Mouse (Mus musculus): Measurements from ENCODE around the gene Zgpat. TPM values are rescaled to one million over a fixed set of nuclear protein-coding genes. Genes with fewer than 3 reads are reported as not detected.

Gene Zgpat
- polyA plus RNA-seq, 2 experiments, result 37.3 to 57.4 TPM

DNA sequence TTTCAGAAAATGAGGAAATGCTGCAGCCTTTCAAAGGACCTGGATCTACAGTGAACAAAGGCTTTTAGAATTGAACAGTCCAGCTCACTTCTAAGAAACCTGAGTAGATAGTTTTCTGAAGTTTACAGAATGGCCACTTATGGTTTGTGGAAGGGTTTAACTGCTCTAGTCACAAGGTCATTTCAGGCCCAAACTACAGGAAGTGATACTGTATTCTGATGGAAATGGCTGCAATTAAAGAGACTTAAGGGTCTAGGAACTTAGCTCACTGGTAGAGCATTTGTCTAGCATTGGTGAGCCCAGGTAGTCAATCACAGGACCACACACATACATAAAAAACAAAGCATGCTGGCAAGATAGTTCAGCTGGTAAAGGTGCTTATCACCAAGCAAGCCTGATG, 32.2 kb upstream of the Zgpat start:
- Histone ChIP-seq H3K36me3 (ENCODE audit: control insufficient read depth, insufficient read depth, low read length) (peaks cover 69% of the 10 kb centered on the region), H3K4me2 (replicated peaks; ENCODE audit: low read depth, low read length, severe bottlenecking) (no peak overlapping the region), H3K27ac (replicated peaks; ENCODE audit: low read depth, low read length) (no peak overlapping the region), H3K9ac (ENCODE audit: low read depth, low read length, severe bottlenecking) (no peak overlapping the region), H3K4me1 (ENCODE audit: control insufficient read depth, insufficient read depth, low read length) (no peaks in the 10 kb centered on the region), H3K4me3 (replicated peaks; ENCODE audit: low read length) (no peak overlapping the region), H3K27me3 (ENCODE audit: control insufficient read depth, insufficient read depth, low read length) (no peaks in the 10 kb centered on the region), H3K9me3 (ENCODE audit: control insufficient read depth, low read length) (no peaks in the 10 kb centered on the region)
- ATAC-seq (ENCODE audit: low FRiP score, low read depth) (no peak), DNase-seq (ENCODE audit: low spot score) (no peak)
- no peak for TF ChIP-seq POLR2A (IDR thresholded peaks at IDR 0.05; ENCODE audit: borderline replicate concordance, extremely low read depth, insufficient read depth, insufficient read length)

DNA sequence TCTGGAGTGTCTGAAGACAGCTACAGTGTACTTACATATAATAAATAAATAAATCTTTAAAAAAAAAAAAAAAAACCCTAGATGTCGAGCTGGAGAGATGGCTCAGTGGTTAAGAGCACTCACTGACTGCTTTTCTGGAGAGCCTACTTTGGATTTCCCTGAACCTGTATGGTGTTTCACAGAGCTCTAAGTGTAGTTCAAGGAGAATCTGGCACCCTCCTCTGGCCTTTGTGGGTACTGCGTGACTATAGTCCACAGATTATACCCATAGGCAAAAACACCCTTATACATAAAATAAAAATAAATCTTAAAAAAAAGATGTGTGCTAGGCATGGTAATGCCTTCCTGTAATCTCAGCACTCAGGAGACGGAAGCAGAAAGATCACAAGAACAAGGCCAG, 30.7 kb upstream of the Zgpat start:
- DNase-seq (ENCODE audit: low spot score), result peak; percentile 82
- no peak for TF ChIP-seq POLR2A (IDR thresholded peaks at IDR 0.05; ENCODE audit: borderline replicate concordance, extremely low read depth, insufficient read depth, insufficient read length)
- no peak overlapping the region for H3K4me3 ChIP-seq (replicated peaks; ENCODE audit: low read length)
- H3K4me2 ChIP-seq (replicated peaks; ENCODE audit: low read depth, low read length, severe bottlenecking), result no peak overlapping the region
- no peaks in the 10 kb centered on the region for H3K9me3 ChIP-seq (ENCODE audit: control insufficient read depth, low read length)
- H3K36me3 ChIP-seq (ENCODE audit: control insufficient read depth, insufficient read depth, low read length), result peaks cover 69% of the 10 kb centered on the region
- H3K27ac ChIP-seq (replicated peaks; ENCODE audit: low read depth, low read length), result no peak overlapping the region
- no peaks in the 10 kb centered on the region for H3K27me3 ChIP-seq (ENCODE audit: control insufficient read depth, insufficient read depth, low read length)
- 66% methylated on average over 3 of the region's 3 CpGs for WGBS
- no peak overlapping the region for H3K9ac ChIP-seq (ENCODE audit: low read depth, low read length, severe bottlenecking)
- H3K4me1 ChIP-seq (ENCODE audit: control insufficient read depth, insufficient read depth, low read length), result no peaks in the 10 kb centered on the region
- ATAC-seq (ENCODE audit: low FRiP score, low read depth), result 0 out of 2 replicates have a peak, but pooled peaks have one; percentile 44

DNA sequence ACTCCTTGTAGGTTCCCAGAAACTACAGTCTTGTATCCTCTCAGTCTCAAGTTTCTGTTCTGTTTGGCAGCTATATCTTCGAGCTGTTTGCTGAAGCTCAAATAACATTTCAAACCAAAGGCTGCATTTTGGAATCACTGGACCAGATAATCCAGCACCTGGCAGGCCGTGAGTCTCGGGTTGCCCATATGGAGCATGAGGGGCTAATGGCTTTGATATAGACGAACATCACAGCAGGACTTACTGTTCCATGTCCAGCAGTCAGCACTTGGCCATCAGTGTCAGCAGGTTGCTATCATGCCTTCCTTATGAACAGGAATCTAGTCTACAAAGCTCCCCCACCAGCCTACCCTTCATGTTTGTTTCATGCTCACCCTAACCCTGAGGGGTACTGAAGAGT, 24.3 kb upstream of the Zgpat start:
- no peak for TF ChIP-seq POLR2A (IDR thresholded peaks at IDR 0.05; ENCODE audit: borderline replicate concordance, extremely low read depth, insufficient read depth, insufficient read length)
- H3K4me1 ChIP-seq (ENCODE audit: control insufficient read depth, insufficient read depth, low read length), result no peaks in the 10 kb centered on the region
- DNase-seq (ENCODE audit: low spot score) (no peak), ATAC-seq (ENCODE audit: low FRiP score, low read depth) (no peak)
- 79% methylated on average over 4 of the region's 4 CpGs for WGBS
- H3K27ac ChIP-seq (replicated peaks; ENCODE audit: low read depth, low read length), result no peak overlapping the region
- H3K9me3 ChIP-seq (ENCODE audit: control insufficient read depth, low read length), result no peaks in the 10 kb centered on the region
- H3K4me3 ChIP-seq (replicated peaks; ENCODE audit: low read length), result no peak overlapping the region
- no peak overlapping the region for H3K4me2 ChIP-seq (replicated peaks; ENCODE audit: low read depth, low read length, severe bottlenecking)
- no peaks in the 10 kb centered on the region for H3K27me3 ChIP-seq (ENCODE audit: control insufficient read depth, insufficient read depth, low read length)
- peaks cover 77% of the 10 kb centered on the region for H3K36me3 ChIP-seq (ENCODE audit: control insufficient read depth, insufficient read depth, low read length)
- H3K9ac ChIP-seq (ENCODE audit: low read depth, low read length, severe bottlenecking), result no peak overlapping the region

DNA sequence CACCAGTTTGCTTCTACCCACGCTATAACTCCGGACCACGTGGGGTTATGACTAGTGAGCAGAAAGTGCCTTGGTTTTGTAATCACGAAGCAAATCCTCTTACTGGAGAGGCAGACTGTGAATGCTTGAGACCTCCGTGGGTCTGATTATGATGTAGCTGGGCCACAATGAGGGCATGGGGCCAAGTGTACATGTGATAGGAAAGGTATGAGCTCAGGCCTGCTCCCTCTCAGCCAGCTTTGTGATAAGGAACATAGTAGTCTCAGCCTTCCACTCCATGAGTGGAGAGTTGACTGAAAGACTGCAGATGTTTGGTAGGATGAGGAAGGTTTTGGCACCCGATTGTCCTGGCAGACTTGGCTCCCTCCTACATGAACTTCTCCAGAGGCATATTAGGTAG, 22.0 kb upstream of the Zgpat start:
- no peaks in the 10 kb centered on the region for H3K4me1 ChIP-seq (ENCODE audit: control insufficient read depth, insufficient read depth, low read length)
- H3K4me2 ChIP-seq (replicated peaks; ENCODE audit: low read depth, low read length, severe bottlenecking), result no peak overlapping the region
- 96% methylated on average over 6 of the region's 6 CpGs for WGBS
- ATAC-seq (ENCODE audit: low FRiP score, low read depth) (no peak), DNase-seq (ENCODE audit: low spot score) (no peak)
- peaks cover 86% of the 10 kb centered on the region for H3K36me3 ChIP-seq (ENCODE audit: control insufficient read depth, insufficient read depth, low read length)
- H3K9me3 ChIP-seq (ENCODE audit: control insufficient read depth, low read length), result no peaks in the 10 kb centered on the region
- H3K4me3 ChIP-seq (replicated peaks; ENCODE audit: low read length), result no peak overlapping the region
- H3K27ac ChIP-seq (replicated peaks; ENCODE audit: low read depth, low read length), result no peak overlapping the region
- no peak for TF ChIP-seq POLR2A (IDR thresholded peaks at IDR 0.05; ENCODE audit: borderline replicate concordance, extremely low read depth, insufficient read depth, insufficient read length)
- H3K27me3 ChIP-seq (ENCODE audit: control insufficient read depth, insufficient read depth, low read length), result no peaks in the 10 kb centered on the region
- no peak overlapping the region for H3K9ac ChIP-seq (ENCODE audit: low read depth, low read length, severe bottlenecking)

DNA sequence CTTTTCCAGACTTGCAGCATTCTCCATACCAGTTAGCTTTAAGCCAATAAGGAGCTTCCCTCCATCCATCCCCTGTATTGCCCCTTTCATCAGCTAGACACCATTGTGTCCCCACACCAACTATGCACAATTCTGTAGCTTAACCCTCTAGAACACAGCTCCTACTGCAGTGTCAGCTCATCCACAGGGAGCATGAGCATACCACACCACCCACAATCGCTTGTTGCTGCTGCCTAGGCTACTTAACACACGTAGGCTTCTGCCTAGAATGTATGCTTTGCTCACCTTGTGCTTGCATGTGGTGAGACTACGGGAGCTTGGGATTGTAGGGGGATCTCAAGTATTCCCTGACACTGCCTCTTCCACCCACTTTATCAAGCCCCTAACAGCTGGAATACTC, 7.9 kb upstream of the Zgpat start:
- no peak overlapping the region for H3K9ac ChIP-seq (ENCODE audit: low read depth, low read length, severe bottlenecking)
- WGBS, result 94% methylated on average over 3 of the region's 3 CpGs
- TF ChIP-seq POLR2A (IDR thresholded peaks at IDR 0.05; ENCODE audit: borderline replicate concordance, extremely low read depth, insufficient read depth, insufficient read length), result no peak

DNA sequence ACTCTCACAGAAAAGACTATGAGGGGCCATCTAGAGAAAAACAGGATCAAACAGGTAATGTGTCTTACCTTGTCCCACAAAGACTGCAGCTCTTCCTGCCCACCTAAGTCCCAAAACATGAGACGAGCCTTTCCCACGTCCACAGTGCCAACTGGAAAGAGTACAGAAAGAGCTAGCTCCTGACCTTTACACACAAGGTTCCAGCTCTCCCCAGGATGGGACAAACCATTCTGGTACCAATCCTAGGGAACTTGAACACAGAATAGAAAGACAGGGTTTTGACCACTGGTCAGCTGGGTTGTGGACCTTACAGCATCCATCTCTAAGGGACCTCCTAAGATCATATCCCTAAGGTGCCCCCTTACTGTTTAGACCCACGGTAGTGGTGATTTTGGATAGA, 782 bp upstream of the Zgpat start:
- 87% methylated on average over 3 of the region's 3 CpGs for WGBS
- Histone ChIP-seq H3K9ac (ENCODE audit: low read depth, low read length, severe bottlenecking) (peak overlapping the region; percentile 88), H3K36me3 (ENCODE audit: control insufficient read depth, insufficient read depth, low read length) (peaks cover 44% of the 10 kb centered on the region), H3K4me3 (replicated peaks; ENCODE audit: low read length) (peak overlapping the region; percentile 85), H3K4me2 (replicated peaks; ENCODE audit: low read depth, low read length, severe bottlenecking) (peak overlapping the region; percentile 91), H3K9me3 (ENCODE audit: control insufficient read depth, low read length) (no peaks in the 10 kb centered on the region), H3K4me1 (ENCODE audit: control insufficient read depth, insufficient read depth, low read length) (peaks cover 18% of the 10 kb centered on the region), H3K27ac (replicated peaks; ENCODE audit: low read depth, low read length) (no peak overlapping the region), H3K27me3 (ENCODE audit: control insufficient read depth, insufficient read depth, low read length) (no peaks in the 10 kb centered on the region)
- ATAC-seq (ENCODE audit: low FRiP score, low read depth), result no peak
- DNase-seq (ENCODE audit: low spot score), result no peak
- TF ChIP-seq POLR2A (IDR thresholded peaks at IDR 0.05; ENCODE audit: borderline replicate concordance, extremely low read depth, insufficient read depth, insufficient read length), result no peak

More for the DNA sequence above, 7.9 kb upstream of the Zgpat start:
- Histone ChIP-seq H3K36me3 (ENCODE audit: control insufficient read depth, insufficient read depth, low read length) (peaks cover 84% of the 10 kb centered on the region), H3K4me1 (ENCODE audit: control insufficient read depth, insufficient read depth, low read length) (no peaks in the 10 kb centered on the region), H3K4me3 (replicated peaks; ENCODE audit: low read length) (no peak overlapping the region), H3K27me3 (ENCODE audit: control insufficient read depth, insufficient read depth, low read length) (no peaks in the 10 kb centered on the region), H3K4me2 (replicated peaks; ENCODE audit: low read depth, low read length, severe bottlenecking) (no peak overlapping the region), H3K9me3 (ENCODE audit: control insufficient read depth, low read length) (no peaks in the 10 kb centered on the region), H3K27ac (replicated peaks; ENCODE audit: low read depth, low read length) (no peak overlapping the region)
- ATAC-seq (ENCODE audit: low FRiP score, low read depth) (no peak), DNase-seq (ENCODE audit: low spot score) (no peak)

Measured in limb, embryonic 14.5 days (tissue).